Mouse (Mus musculus): ENCODE measurements around the gene Phlpp1.
"Not testable (repeated sequence)": the region's sequence is repeated elsewhere in the genome, so short reads cannot be mapped to it uniquely, and the experiment has no call there.

The Phlpp1 gene

DNA sequence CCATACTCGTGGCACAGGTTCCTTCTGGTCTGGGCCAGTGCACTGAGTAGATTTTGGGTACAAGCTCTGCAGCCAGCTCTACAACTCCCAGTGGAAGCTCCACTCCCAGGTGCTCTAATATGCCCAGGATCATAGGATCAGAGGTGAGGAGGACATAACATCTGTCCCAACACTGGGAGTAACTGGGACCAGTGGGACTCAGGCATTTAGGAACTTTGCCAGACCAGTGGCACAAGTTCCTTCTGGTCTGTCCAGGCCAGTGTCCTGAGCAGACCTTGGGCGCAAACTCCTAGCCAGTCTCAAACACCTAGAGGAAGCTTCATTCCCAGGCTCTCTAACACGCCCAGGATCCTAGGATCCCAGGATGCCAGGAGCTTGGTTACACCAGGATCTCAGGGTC, 72.7 kb downstream of the Phlpp1 start:
- no peak for DNase-seq (ENCODE audit: low spot score)

DNA sequence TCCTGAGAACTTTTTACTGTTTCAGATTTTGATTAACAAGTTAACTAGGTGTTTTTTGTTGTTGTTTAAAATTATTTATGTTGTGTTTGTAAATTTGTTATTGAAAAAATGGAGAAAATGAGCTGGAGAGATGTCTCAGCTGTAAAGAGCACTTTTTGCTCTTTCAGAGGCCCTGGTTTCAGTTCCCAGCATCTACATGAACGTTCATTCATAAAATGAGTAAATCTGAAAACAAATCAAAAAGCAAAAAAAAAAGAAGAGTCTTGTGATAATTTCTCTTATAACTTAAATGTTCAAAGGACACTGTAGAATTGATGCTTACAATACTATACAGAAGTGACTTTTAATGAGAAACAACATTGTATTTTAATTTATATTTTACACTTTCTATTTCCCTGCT, 82.5 kb downstream of the Phlpp1 start:
- DNase-seq (ENCODE audit: low spot score) = no peak

DNA sequence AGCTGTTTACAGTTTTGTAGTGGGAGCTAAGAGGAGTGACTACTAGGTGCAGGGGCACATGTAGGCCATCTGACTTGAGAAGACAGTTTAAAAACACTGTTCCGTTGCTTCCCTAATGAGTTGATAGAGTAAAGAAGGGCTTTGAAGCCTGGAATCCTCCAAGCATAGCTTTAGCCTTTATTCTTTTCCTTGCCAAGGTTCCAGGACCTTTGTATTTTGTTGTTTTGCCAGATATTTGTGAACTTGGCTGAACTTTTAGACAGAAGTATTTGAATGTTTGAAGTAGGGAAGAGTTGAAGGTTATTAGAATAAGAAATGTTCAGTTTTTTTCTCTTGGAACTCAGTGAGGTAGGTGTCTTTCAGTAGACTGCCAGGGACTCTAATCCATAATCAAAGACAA, 85.6 kb downstream of the Phlpp1 start:
- no peak for DNase-seq (ENCODE audit: low spot score)

DNA sequence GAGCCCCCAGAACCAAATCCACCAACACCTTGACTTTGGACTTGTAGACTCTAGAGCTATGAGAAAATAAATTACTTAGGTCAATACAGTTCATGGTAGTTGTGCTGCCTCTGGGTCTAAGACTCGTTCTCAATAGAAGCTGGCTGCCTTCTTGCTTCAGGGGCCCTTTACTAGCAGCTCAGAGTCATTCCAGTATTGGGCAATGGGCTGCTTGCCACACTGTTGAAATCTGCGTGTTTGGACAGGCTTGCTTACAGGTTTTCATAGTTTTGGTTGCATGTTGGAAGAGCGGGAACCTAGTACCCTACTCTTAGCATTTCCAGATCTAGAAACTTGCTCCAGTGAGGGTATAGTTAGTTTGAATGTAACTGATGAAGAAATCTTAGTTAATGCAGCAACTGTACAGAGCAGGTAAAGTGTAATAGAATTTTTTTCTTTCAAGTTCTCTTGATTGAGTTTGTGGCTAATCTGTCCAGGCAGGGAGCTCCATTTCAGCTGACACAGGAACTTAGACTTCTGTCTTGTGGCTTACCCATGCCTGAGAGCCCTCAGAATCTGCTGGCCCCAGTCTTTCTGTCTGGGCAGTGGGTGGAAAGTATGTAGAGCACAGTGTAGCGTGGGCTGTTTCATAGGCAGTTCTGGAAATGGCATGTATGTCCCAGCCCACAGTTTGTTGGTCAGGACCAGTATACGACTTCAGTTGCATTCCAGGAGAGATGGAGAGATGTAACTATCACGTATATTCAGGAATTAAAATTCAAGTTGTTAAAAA, 96.7 kb downstream of the Phlpp1 start:
- DNase-seq (ENCODE audit: low spot score) = peak; percentile 58

DNA sequence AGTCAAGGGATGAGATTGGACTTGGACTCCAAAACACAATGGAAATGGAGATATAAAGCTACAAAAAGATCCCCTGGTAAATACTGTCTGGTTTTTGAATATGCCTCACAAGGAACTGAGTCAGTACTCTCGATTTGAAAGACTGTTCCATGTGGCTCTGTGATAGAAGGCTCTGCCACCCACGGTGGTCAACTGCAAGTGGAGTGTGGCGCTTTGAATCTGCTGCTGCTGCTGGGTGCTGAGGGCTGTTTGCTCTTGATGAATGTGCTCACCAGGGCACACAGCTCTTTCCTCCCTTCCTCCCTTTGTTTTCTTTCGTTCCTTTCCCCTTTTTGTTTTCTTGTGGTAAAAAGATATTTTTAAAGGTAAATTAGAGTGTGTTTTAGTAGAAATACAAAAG, 97.8 kb downstream of the Phlpp1 start:
- DNase-seq (ENCODE audit: low spot score) = no peak

DNA sequence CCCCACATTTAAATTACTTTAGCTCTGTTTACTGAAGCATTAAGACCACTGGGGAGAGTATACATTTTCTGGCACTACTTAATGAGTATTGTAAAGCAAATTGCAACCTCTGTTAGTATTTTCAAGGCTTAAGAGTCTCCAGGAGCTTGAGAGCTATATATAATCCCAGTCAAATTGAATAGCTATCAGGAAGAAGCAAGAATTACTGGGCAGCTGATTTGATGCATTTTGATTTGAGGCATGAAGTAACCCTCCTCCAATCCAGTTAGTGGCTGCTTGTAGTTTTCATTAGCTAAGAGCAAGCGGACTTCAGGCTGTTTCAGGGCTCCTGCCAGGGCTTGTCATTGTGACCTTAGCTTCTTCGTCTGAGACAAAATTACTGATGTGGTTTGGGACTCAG, 101.4 kb downstream of the Phlpp1 start:
- no peak for DNase-seq (ENCODE audit: low spot score)

DNA sequence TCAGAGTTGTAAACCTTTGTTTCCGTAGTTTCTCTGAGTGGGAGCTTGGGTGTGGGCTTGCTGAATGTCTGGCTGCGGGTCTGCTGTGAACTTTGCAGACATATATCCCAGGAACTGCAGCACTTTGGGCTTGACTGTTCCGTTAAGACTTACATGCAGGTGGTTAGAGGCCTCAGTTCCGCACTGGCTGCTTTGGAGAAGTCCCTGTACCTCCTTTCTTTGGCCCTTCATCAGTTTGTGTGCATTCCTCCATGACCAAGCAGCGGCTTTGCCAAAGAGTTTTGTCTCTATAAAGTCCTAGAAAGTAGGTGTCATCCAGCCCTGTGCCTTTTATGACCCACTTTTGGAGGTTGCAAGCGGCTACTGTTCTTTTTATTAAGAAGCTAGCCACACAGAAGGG, 102.2 kb downstream of the Phlpp1 start:
- no peak for DNase-seq (ENCODE audit: low spot score)

DNA sequence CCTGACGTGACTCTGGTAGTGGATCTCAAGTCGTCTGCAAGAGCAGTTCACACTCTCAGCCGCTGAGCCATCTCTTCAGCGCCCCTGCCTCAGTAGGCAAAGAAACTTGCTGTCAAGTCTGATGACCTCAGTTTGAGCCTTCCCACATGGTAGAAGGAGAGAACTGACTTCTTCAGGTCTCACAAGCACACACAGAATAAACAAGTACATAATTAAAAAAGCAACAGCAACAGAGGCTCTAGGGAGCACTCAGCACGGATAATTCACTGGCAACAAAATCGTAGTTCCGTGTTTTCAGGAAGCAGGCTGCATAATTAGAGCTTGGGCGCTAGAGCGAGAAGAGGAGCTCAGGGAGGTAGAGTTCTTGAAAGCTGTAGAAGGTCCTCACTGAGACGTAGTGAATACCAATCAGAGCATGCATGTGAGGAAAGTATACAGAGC, 103.0 kb downstream of the Phlpp1 start:
- DNase-seq (ENCODE audit: low spot score) = no peak

DNA sequence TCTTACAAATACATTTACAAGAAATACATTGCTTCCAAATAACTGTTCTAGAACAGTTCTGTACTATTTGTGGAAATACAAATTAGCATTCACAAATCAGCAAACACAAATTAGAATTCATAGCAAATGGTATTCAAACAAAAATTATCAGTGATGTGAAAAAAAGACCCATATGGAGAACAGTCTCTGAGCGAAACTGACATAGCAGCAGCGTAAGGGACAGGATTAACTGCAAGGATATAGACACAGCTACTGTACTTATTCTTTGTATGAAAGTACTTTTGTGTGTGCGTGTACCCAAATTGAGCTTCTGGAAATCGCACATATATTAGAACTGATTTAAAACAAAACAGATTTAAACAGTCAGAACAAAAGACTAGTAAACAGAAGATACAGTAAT, 103.6 kb downstream of the Phlpp1 start:
- DNase-seq (ENCODE audit: low spot score) = no peak

DNA sequence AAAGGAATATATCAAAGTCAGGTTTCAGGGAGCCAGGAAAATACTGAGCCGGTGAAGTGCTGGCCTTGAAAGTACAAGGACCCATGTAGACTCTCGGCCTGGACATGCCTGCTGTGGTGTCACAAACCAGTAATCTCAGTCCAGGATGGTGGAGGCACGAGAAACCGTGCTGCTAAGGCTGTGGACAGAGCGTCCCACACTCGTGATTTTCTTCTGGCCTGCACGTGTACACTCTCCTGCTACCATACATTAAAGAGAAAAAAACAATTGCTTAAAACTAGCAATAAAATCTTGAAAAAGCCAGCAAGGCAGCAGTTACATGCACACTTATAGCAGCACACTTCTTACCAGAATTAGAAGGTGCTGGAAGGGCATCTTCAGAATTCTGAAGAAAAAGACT, 104.2 kb downstream of the Phlpp1 start:
- no peak for DNase-seq (ENCODE audit: low spot score)

DNA sequence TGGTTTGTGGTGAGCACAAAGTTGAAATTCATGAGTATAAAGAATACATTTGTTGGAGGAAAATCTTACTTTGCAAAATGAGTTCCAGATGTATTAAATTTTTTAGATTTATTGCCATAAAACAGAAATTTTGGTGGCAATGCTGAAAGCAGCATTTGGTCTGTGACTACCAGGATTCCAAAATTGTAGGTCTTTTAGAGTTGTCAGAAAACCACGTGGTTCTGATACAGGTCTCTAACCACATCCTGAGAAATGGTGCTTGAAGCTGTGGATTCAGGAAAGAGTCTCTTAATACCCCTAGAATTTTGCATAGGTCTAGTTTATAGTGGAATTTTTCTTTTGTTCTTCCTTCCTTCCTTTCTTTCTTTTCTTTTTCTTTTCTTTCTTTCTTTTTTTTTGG, 105.3 kb downstream of the Phlpp1 start:
- no peak for DNase-seq (ENCODE audit: low spot score)

DNA sequence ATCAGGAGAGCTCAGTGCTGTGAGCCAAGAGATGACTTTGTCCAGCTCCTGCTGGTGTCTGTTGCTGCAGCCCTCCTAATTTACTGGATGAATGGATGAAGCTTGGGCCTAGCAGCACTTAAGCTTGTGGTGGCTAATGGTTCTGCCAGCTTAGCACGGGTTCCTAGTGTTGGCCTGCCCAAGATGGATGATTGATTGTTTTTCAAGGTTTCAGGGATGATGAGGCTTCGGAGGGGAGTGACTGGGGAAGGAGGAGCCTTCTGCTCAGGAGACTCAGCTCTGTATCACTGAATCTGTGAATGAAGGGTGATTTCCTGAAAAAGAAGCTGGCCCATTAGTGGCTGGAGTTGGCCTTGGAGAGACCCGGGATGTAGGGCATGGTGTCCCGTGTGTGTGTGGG, 105.7 kb downstream of the Phlpp1 start:
- no peak for DNase-seq (ENCODE audit: low spot score)

DNA sequence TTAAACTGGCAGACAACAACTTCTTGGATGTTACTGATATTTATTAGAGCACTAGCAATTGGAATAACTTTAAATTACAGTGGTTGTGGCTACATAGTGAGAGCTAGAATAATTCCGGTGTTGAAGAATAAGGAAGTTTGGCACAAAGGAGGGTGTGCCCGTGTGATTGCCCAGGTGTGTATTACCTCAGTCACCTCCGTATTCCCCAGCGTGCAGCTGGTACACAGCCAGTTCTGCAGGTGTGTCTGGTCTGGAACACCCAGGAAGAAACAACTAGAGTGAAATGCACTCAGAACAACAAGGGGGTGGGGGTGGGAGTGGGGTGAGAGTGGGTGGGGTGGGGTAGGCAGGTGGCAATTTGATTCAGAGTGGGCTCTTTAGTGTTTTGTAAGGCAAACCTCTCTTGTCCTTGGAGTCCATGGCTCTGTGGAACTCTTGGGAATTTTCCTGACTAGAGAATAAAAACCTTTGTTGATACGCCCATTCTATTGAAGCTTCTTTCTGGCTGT, 107.1 kb downstream of the Phlpp1 start:
- peak; percentile 57 for DNase-seq (ENCODE audit: low spot score)

DNA sequence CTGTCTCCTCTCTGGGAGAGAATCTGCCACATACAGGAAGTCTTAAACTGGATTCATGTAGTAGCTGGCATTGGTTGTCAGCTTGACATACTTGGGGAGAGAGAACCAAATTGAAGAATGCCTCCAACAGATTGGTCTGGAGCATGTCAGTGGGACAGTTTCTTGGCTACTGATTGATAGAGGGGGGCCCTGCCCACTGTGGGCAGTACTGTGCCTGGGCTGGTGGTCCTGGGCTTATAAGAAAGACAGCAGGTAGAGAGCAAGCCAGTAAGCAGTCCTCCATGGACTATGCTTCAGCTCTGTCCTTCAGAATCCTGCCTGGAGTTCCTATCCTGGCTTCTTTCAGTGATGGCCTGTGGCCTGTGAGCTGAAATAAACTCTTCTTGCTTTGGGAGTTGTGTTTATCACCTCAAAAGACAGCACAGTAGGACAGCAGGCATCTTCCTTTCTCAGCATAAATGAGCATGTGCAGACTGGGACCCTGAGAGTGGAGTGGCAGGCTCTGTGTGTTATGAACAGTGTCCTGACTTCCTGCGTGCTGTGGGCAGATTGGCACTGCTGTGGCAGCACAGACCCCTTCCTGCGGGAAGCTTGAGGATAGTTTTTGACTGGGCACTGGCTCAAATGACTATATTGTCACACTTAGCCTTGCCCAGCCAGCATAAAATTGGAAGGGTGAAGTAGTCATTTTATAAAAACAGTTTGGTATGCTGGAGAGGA, 108.0 kb downstream of the Phlpp1 start:
- DNase-seq (ENCODE audit: low spot score) = no peak

DNA sequence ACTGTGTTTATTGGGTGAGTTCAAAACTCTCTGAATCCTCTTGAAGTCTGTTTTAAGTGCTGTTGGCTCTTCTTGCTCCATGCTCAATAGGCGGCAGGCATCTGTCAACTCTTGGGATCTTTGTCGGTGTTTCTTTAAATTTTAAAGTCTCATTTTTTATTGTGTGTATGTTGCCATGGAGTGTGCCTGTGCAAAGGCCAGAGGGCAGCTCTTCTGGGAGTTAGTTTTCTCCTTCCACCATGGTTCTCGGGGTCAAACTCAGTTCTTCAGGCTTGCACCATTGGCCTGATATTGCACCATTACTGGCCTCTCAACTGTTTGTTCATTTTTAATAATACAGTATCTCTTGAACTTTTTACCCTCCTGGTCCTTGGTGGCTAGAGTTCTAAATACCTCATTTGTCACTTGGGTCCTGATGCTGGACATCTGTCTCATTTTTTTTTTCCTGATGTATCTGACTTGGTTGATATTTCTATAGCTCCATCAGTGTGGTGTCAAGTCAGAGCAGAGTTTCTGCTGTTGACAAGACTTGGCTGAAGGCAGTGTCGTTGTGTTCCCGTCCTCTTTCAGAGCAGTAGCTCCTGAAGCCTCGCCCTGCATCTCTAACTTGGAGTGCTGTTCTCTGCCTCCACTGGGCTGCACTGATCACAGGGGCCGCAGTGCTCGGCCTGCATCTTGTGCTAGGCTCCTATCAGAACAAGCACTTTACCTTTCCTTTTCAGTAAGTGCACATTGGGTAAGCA, 108.8 kb downstream of the Phlpp1 start:
- no peak for DNase-seq (ENCODE audit: low spot score)

DNA sequence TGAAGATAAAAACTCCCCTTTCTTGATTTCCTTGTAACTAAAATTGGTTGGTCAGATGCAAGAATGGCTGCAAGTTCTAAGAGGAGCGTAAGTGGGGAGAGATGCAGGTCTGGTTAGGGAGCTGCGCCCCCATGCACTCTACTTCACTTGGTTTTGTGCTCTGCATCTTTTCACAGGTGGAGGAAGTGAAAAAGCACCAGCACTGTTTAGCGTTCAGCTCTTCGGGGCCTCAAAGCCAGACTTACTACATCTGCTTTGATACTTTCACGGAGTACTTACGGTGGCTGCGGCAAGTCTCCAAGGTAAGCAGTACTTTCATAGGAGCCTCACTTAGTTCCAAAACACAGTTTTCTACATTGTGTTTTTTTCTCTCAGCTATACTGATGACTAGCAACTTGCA, 115.3 kb downstream of the Phlpp1 start:
- DNase-seq (ENCODE audit: low spot score) = no peak

DNA sequence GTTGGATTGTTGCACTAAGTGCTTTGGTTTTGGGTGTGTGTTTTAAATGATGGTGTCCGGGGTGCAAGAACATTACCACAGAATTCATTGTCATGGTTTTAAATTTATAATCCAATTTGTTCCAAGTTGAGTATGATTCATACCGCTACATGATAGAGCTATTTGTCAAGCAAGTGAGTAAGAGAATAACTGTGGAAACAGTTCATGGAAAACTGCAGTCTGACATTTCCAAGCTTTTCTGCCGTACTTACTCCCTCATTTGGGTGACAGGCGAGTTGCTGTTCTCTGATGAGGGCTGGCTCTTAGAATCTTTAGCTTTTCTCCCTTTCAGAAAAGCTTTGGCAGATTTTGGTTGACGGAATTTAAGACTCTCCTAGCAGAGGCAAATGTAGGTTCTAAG, 117.5 kb downstream of the Phlpp1 start:
- DNase-seq (ENCODE audit: low spot score) = no peak

DNA sequence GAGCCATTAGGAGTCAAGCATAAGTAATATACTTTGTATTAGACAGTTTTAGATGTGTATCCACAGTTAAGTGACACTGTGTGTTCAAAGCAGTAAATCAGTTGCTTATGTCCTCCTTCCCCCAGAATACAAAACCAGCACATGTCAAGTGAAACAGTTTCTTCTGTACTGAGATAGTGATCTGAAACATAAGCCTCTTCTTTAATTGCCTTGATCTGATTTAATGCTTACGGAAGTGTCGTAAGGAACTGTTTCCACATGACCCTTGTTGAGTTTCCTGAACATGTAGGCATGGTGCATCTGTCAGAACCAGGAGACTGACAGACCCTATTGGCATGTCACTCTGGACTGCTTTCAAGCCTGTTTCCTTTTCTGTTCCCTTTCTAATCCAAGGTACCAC, 118.0 kb downstream of the Phlpp1 start:
- no peak for DNase-seq (ENCODE audit: low spot score)

DNA sequence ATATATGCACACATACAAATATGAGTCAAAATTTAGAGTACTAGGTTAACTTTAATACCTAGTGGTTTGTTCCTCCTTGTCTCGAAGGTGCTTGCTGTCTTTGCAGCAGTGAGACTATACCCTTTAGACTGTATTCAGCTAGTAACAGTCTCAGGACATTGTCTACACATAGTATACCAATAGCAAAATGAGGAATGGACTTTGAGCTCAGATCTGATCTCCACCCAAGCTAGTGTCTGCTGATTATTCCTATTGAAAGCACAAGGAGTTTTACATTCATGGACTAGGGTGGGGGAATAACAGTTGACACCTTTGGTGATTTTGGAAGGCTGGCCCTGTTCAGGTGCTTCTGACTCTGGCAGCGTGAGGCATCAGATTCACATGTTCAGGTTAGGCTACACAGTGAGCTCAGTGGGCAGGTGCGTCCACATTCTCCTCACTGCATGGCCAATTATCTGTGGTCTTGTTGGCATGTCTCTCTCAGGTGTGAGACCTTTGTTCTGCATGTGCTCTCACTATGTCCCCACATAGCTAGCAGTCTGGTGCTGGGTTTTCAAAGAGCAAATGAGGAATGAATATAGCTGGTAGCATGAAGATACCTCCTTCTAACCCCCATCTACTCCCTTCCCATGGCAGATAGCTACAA, 138.0 kb downstream of the Phlpp1 start:
- no peak for DNase-seq (ENCODE audit: low spot score)

DNA sequence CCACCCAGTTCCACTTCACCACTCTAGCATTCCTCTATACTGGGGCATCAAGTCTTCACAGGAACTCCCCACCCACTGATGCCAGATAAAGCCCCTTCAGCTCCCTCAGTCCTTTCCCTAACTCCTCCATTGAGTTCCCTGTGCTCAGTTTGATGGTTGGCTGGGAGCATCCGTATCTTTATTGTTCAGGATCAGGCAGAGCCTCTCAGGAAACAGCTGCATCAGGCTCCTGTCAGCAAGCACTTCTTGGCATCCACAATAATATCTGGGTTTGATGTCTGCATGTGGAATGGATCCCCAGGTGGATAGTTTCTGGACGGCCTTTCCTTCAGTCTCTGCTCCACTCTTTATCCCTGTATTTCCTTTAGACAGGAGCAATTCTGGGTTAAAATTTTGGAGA, 138.7 kb downstream of the Phlpp1 start:
- no peak for DNase-seq (ENCODE audit: low spot score)

DNA sequence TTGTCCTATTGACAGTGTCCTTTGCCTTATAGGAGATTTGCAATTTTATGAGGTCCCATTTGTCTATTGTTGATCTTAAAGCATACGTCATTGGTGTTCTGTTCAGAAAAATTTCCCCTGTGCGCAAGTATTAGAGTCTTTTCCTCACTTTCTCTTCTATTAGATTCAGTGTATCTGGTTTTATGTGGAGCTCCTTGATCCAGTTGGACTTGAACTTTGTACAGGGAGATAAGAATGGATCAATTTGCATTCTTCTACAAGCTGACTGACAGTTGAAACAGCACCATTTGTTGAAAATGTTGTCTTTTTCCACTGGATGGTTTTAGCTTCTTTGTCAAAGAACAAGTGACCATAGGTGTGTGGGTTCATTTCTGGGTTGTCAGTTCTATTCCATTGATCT, 140.3 kb downstream of the Phlpp1 start:
- not testable (repeated sequence) for DNase-seq (ENCODE audit: low spot score)

DNA sequence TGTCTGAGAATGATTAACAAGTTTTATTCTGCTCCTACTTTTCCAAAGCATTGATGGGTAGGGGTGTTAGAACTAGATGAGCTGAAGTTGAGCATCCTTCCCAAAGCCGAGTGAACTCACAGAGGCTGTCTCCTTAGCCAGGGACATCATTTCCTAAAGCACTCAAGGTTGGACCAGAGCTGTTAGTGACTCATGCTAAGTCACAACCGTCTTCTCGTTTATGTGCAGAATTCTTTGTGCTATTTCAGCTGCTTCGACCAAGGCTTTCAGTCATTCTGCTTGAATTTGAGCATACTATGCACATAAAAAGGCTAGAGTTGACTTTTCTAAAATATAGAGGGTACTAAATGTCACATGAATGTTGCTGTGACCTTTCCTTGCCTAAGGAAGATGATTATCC, 142.9 kb downstream of the Phlpp1 start:
- no peak for DNase-seq (ENCODE audit: low spot score)

Data from urinary bladder, postnatal 14 days (tissue).